ENCODE assay signal across 23 mouse cellular contexts in genomic region chr1:152518971-152519370, GRCm38 (mm10).
"Had no signal": no experiment of that assay in that cellular context is flagged by ENCODE, and none has a peak within 500 bp of the region (broad histone marks: within the 10 kb centered on the region; RNA-seq: fewer than 3 reads in every experiment).

No protein-coding gene starts in this region.

- H3K36me3 ChIP-seq: forebrain, embryonic 15.5 days had no signal

- H3K4me1 ChIP-seq: forebrain, embryonic 15.5 days had no signal

- DNase-seq: forebrain, postnatal 0 days; gastrocnemius, postnatal 14 days; gastrocnemius, postnatal 36 days; heart, adult 11 months; heart, adult 2 months; heart, postnatal 14 days; heart, postnatal 36 days; layer of hippocampus, adult 9-11 months; layer of hippocampus, postnatal 36 days; left cerebral cortex, postnatal 4 days had no signal

- H3K9ac ChIP-seq: forebrain, embryonic 15.5 days; forebrain, postnatal 0 days; heart, embryonic 13.5 days; heart, embryonic 15.5 days; hindbrain, embryonic 13.5 days; hindbrain, embryonic 15.5 days; limb, embryonic 13.5 days; limb, embryonic 15.5 days; liver, embryonic 14.5 days had no signal

- H3K4me3 ChIP-seq: forebrain, embryonic 15.5 days; heart, adult 2 months; heart, embryonic 13.5 days; heart, embryonic 15.5 days; hindbrain, embryonic 13.5 days; hindbrain, embryonic 15.5 days; limb, embryonic 13.5 days; limb, embryonic 15.5 days had no signal

- H3K9me3 ChIP-seq: forebrain, embryonic 15.5 days; heart, embryonic 13.5 days; heart, embryonic 15.5 days; hindbrain, embryonic 13.5 days; hindbrain, embryonic 15.5 days; limb, embryonic 13.5 days; limb, embryonic 15.5 days had no signal

- H3K4me2 ChIP-seq: forebrain, embryonic 15.5 days; heart, embryonic 11.5 days; heart, embryonic 13.5 days; heart, embryonic 15.5 days; hindbrain, embryonic 13.5 days; hindbrain, embryonic 15.5 days; limb, embryonic 13.5 days; limb, embryonic 15.5 days; liver, embryonic 11.5 days had no signal

- H3K27ac ChIP-seq: forebrain, embryonic 15.5 days; heart, adult 2 months; heart, embryonic 13.5 days; heart, embryonic 15.5 days; hindbrain, embryonic 13.5 days; hindbrain, embryonic 15.5 days; hindbrain, postnatal 0 days; kidney, postnatal 0 days; limb, embryonic 13.5 days; limb, embryonic 15.5 days; liver, embryonic 14.5 days had no signal

- ATAC-seq: forebrain, embryonic 15.5 days; forebrain, postnatal 0 days; hindbrain, postnatal 0 days; intestine, embryonic 16.5 days had no signal

- H3K27me3 ChIP-seq: forebrain, embryonic 15.5 days; heart, embryonic 13.5 days; heart, embryonic 15.5 days; hindbrain, embryonic 13.5 days; hindbrain, embryonic 15.5 days; limb, embryonic 13.5 days; limb, embryonic 15.5 days had no signal
